Mouse (Mus musculus) heart, adult 18-20 months (tissue): ENCODE data around the gene Rreb1. TPM values are rescaled to one million over a fixed set of nuclear protein-coding genes. Genes with fewer than 3 reads are reported as not detected.

Experiments used
- DNase-seq, 2 experiments: peaks; one replicate each; pipeline ENCODE4 v3.0.0; 2021 to 2022; ENCODE audit warnings: mixed read lengths in 1 of 2
- total RNA-seq, 2 experiments: library from RNA; stranded (reverse); gene quantifications; 2 replicates each; pipeline ENCODE4 v1.2.3; 2021

Rreb1 gene
- total RNA-seq, 2 experiments from 2014 or later, result 34.0 to 34.4 TPM

- no peak for DNase-seq
Observed at GRCm38 (mm10) chr13:37876836-37877235, 98.6 kb downstream of the Rreb1 start.

DNA sequence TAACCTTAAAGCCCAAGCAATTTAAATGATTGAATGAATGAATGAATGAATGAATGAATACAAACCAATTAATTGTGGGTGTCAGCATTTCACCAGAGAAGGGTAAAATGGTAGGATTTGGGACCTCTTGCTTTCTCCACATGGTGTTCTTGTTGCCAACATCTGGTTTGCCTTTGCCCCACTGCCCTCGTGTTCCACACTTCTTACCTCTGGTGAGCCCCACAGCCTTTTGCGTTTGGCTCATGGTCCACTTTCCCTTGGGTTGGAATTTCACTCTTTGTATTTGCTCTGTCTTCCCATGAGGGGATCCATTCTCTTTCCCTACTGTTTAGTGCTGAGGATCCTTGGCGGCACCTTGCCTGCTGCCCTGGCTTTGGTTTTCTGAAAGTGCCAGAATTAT is 99.0 kb downstream of the Rreb1 start:
- DNase-seq, result no peak

DNA sequence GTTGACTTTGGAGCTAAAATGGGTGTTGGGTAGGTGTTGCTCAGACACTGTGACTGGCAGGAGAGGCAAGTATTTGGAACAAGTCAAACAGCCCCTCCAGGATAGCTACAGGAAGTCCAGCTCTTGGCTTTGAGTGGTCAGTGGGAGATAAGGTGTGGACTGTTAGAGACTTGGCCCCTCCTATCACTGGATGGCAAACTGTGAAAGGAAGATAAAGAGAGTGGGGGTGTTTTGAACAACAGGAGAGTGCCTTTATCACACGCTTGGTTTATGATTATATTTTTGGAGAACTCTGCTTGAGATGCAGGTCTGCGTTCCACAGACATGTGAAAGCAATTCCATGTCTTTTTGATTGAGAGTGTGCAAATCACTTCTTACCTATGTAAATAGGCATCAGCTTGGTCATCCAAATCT is 100.7 kb downstream of the Rreb1 start:
- no peak for DNase-seq

- DNase-seq, result no peak
Observed at GRCm38 (mm10) chr13:37879556-37879955, 101.4 kb downstream of the Rreb1 start.

- no peak for DNase-seq
Observed at GRCm38 (mm10) chr13:37880035-37880434, 101.8 kb downstream of the Rreb1 start.

GRCm38 (mm10) chr13:37880581-37881130 is 102.5 kb downstream of the Rreb1 start:
- DNase-seq, result peak; percentile 47 to 57

DNA sequence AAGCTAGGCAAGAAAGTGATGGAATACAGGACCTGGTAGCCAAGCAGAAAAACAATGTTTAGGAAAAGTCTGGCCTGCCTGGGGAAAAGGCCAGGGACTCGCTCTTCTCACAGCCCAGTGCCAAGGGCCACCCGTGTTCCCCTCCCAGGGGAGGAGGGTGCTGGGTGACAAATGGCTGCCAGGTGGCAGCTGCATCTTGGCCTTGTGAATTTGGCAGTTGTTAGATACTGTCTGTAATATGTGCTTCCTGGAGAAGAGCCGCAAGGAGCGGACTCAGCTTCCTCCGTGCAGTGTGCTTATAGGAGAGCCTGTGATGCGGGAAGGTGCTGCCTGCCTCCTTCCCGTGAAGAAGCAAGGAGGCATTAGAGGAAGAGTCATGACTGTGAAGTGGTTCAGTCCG is 104.3 kb downstream of the Rreb1 start:
- peak in 1 of 2 experiments; percentile 70 for DNase-seq

DNA sequence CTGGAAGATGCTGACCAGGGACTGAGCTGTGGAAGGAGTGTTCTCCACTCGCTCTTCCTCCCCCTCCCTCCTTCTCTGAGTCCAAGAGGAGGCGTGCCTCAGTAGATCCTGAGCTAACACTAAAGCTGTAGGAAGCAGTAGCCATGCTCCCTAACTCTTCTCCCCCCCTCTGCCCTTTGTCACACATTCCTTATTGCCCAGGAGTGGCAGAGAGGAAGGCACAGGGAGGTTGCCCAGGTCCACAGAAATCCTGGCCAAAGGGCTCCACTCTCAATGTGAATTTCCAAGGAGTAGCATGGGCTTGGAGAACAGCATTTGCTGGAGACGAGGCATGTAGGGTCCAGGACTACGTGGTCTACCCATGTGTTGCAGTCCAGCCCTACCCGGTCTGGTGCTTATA is 104.8 kb downstream of the Rreb1 start:
- no peak for DNase-seq

- no peak for DNase-seq
Observed at GRCm38 (mm10) chr13:37885392-37885791, 107.2 kb downstream of the Rreb1 start.

GRCm38 (mm10) chr13:37886024-37886423 is 107.8 kb downstream of the Rreb1 start:
- DNase-seq, result no peak

- DNase-seq, result no peak
Observed at GRCm38 (mm10) chr13:37894756-37895155, 116.6 kb downstream of the Rreb1 start.

DNA sequence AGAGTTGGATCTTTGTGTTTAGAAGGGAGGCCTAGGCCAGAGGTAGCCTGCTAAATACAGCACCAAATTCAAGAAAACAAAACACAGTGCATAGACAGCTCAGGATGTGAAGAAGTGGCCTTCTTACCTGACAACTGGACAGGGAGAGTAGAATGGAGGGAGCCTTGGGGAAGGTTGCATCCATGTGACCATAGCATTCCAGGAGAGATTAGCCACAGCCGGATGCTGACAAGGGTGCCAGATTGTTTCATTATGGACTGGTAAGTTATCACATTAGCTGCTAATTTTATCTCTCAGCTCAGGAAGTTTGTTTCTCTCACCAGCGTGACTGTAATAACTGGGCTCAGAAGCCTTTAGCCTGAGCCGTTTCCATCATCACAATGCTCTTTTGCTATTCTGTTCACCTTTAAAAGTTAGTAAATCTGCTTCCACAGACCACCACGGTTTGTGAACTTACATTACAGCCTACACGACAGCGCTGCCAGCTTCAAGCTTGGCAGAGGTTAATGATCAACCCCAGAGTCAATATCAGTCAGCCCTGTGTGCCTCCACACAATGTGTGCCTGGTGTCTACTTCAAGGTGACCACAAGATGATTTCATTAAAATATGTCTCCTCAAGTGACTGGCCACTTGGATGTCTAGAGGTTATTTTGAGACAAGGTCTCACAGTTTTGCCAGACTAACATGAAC is 117.5 kb downstream of the Rreb1 start:
- peak in 1 of 2 experiments; percentile 45 for DNase-seq

GRCm38 (mm10) chr13:37896423-37896822 is 118.2 kb downstream of the Rreb1 start:
- DNase-seq, result no peak

DNA sequence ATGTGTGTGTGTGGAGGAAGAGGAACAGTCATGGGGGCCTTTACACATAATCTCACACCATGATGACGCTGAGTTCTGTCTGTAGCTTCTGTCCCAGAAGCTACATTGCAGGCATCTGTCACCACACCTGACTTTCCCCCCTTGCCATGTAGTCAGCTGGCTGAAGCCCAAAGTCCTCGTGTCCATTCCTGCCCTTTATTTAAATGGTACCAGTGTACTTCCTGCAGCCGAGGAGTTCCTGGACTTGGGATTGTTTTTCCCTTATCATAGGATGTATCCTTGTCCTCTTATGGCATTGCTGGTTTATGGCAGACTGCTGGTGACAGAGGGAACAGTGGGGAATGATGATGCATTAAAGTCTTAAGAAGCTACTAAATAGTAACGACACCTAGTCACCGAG is 120.6 kb downstream of the Rreb1 start:
- no peak for DNase-seq

- DNase-seq, result no peak
Observed at GRCm38 (mm10) chr13:37903036-37903435, 124.8 kb downstream of the Rreb1 start.

DNA sequence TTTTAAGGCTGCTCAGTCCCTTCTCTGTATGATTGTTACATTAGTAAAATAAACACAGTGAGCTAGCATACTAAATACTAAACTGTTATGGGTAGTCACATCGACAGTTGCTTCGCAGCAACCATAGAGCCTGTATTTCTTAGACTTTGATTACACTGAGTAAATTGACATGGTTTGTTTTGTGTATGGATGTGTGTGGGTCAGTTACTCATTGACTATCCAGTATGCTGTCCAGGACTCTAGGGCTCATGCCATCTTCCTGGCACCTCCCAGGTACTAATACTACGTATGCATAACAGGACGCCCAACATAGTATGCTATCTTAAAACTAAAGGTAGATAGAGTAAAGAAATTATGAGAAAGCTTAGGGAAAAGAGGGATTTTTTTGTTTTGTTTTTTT is 125.3 kb downstream of the Rreb1 start:
- DNase-seq, result no peak

DNA sequence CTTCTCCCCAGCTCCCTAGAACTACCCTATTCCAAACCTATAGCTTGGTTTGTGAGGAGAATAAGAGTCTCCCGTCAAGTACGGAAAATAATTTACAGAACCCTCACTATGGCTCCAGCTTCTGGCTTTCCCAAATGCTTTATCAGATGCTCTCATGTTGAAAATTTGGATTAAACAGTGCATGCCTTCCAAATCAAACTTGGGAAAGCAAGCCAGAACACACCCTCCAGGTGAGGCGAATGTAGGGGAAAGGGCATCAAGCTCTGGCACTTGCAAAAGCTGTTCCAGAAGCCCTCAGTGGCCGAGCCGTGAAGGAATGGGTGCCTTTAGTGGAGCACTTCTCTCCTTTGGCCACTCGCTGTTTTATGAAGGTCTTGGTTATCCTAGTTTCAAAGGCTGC is 126.2 kb downstream of the Rreb1 start:
- no peak for DNase-seq

DNA sequence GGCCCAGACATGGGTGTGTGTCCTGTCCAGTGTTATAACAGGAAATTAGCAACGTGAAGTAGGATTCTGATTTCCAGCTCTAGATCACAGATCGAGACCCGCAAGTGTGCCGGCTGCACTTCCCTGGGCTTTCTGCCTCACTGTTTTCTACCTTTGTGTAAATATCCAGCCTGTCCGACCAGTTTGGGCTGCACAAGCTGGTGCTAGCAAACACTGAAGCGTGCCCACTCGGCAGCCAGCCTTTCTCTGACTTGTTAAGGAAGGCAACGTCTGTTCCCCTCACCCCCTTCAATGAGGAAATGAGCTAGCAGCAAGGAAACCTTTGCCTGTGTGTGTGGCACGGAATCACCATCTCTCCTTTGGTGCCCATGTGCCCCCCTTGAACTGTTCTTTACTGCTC is 129.9 kb downstream of the Rreb1 start:
- DNase-seq, result no peak

DNA sequence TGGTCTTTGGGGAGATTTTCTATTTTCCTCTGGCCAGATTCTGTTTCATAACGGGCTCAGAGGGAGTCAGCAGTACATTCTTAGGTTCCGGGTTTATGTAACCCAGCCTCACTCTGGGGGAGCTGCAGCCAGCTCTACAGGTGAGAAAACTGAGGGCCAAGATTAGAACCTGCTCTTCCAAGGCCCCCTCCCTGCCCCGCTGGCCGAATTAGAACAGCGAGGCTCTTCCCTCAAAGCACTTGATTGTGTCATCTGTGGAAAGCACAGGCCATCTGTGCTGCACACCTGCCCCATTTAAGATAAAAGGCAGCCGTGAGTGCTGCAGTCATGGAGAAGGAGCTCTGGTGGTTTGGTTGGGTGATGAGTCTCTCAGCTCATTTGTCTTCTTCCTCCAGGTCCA is 130.3 kb downstream of the Rreb1 start:
- DNase-seq, result no peak

- no peak for DNase-seq
Observed at GRCm38 (mm10) chr13:37909225-37909624, 131.0 kb downstream of the Rreb1 start.

- no peak for DNase-seq
Observed at GRCm38 (mm10) chr13:37912011-37912410, 133.8 kb downstream of the Rreb1 start.

- DNase-seq, result peak; percentile 25 to 33
Observed at GRCm38 (mm10) chr13:37912591-37913467, 134.6 kb downstream of the Rreb1 start.

GRCm38 (mm10) chr13:37913963-37914362 is 135.8 kb downstream of the Rreb1 start:
- DNase-seq, result no peak
